Mouse (Mus musculus) kidney, embryonic 14.5 days (tissue): ENCODE data around the gene Gtf2a2. TPM values are rescaled to one million over a fixed set of nuclear protein-coding genes. Genes with fewer than 3 reads are reported as not detected.
A peak's percentile ranks its signal among the peaks of the same experiment; 100 is the strongest.

Source experiments
- ATAC-seq: fragments of 200-750 bp; cut with Nextera tagmentation; 2 replicates; pipeline ENCODE4 v1.8.0; 2017; ENCODE audit warnings: moderate number of reproducible peaks, mild to moderate bottlenecking, moderate TSS enrichment, moderate library complexity; ENCODE audit not compliant: low FRiP score, low TSS enrichment
- H3K27ac ChIP-seq: fragments of 300-500 bp; sonication (generic); 2 replicates; pipeline ENCODE4 v1.5.1; 2014; ENCODE audit warnings: low read depth, mild to moderate bottlenecking, low read length, moderate library complexity, mixed read lengths
- H3K27me3 ChIP-seq: fragments of 300-500 bp; sonication (generic); 2 replicates; pipeline ENCODE4 v1.6.1; 2014; ENCODE audit warnings: mild to moderate bottlenecking, low read length; ENCODE audit not compliant: control insufficient read depth, insufficient read depth
- H3K36me3 ChIP-seq: fragments of 300-500 bp; sonication (generic); 2 replicates; pipeline ENCODE4 v1.6.1; 2014; ENCODE audit warnings: low read length, mixed read lengths; ENCODE audit not compliant: control insufficient read depth, insufficient read depth
- H3K4me1 ChIP-seq: fragments of 300-500 bp; sonication (generic); 2 replicates; pipeline ENCODE4 v1.6.1; 2014; ENCODE audit warnings: low read length, mixed read lengths; ENCODE audit not compliant: control insufficient read depth, insufficient read depth
- H3K4me2 ChIP-seq: fragments of 300-500 bp; sonication (generic); replicated peaks from 2 replicates; pipeline ENCODE4 v1.6.1; 2014; ENCODE audit warnings: low read depth, mild to moderate bottlenecking, low read length
- H3K4me3 ChIP-seq: fragments of 300-500 bp; sonication (generic); 2 replicates; pipeline ENCODE4 v1.5.1; 2014; ENCODE audit warnings: mild to moderate bottlenecking, low read length
- H3K9ac ChIP-seq: fragments of 300-500 bp; sonication (generic); 2 replicates; pipeline ENCODE4 v1.6.1; 2014; ENCODE audit warnings: low read depth, mild to moderate bottlenecking, low read length, moderate library complexity
- H3K9me3 ChIP-seq: fragments of 300-500 bp; sonication (generic); 2 replicates; pipeline ENCODE4 v1.6.1; 2016; ENCODE audit warnings: low read length; ENCODE audit not compliant: control insufficient read depth
- WGBS: fragments of 180-500 bp; shearing (Covaris S2); extraction: QIAGEN DNeasy Blood & Tissue Kit; methylation state at CpG from one replicate; pipeline ENCODE4 v1.1.7; 2014; 5-methylcytosine and 5-hydroxymethylcytosine counted together
- polyA plus RNA-seq: library from polyadenylated mRNA; unstranded; fragments of >200 nt; fragmentation: Nextera tagmentation; extraction: Ambion mirVana; gene quantifications from 2 replicates; pipeline ENCODE4 v1.2.1, GENCODE M21; 2014

Gene Gtf2a2
- polyA plus RNA-seq, 1 experiment from 2014 or later = 214 TPM

- H3K27ac ChIP-seq = no peak overlapping the region; the same call in 1 of the 2 replicates
- ATAC-seq = no peak
- WGBS = 91% methylated on average over 1 of the region's 1 CpGs
- no peaks in the 10 kb centered on the region for H3K9me3 ChIP-seq
- no peak overlapping the region for H3K4me3 ChIP-seq
- no peaks in the 10 kb centered on the region for H3K27me3 ChIP-seq
- no peak overlapping the region for H3K9ac ChIP-seq
- no peaks in the 10 kb centered on the region for H3K36me3 ChIP-seq
- H3K4me1 ChIP-seq = peaks cover 6% of the 10 kb centered on the region; the same call in 1 of the 2 replicates
- no peak overlapping the region for H3K4me2 ChIP-seq
Measured at GRCm38 (mm10) chr9:70032167-70032566, 19.8 kb downstream of the Gtf2a2 start.

GRCm38 (mm10) chr9:70033056-70033455 lies 20.7 kb downstream of the Gtf2a2 start:
- 53% methylated on average over 9 of the region's 9 CpGs for WGBS
- H3K36me3 ChIP-seq = no peaks in the 10 kb centered on the region
- H3K4me1 ChIP-seq = peaks cover 6% of the 10 kb centered on the region; the same call in 1 of the 2 replicates
- H3K27me3 ChIP-seq = no peaks in the 10 kb centered on the region
- no peak overlapping the region for H3K27ac ChIP-seq
- H3K4me2 ChIP-seq = no peak overlapping the region
- H3K4me3 ChIP-seq = no peak overlapping the region
- no peak overlapping the region for H3K9ac ChIP-seq
- ATAC-seq = no peak
- H3K9me3 ChIP-seq = no peaks in the 10 kb centered on the region

- Histone ChIP-seq H3K36me3 (no peaks in the 10 kb centered on the region), H3K4me2 (no peak overlapping the region), H3K27me3 (no peaks in the 10 kb centered on the region), H3K9ac (no peak overlapping the region), H3K4me1 (peaks cover 6% of the 10 kb centered on the region; the same call in 1 of the 2 replicates), H3K9me3 (no peaks in the 10 kb centered on the region), H3K4me3 (no peak overlapping the region), H3K27ac (no peak overlapping the region; the same call in 1 of the 2 replicates)
- WGBS = 90% methylated on average over 7 of the region's 7 CpGs
- no peak for ATAC-seq
Measured at GRCm38 (mm10) chr9:70034702-70035101, 22.4 kb downstream of the Gtf2a2 start.

- Histone ChIP-seq H3K36me3 (no peaks in the 10 kb centered on the region), H3K27ac (no peak overlapping the region), H3K4me2 (no peak overlapping the region), H3K27me3 (no peaks in the 10 kb centered on the region), H3K4me3 (no peak overlapping the region), H3K4me1 (peaks cover 6% of the 10 kb centered on the region; the same call in 1 of the 2 replicates), H3K9ac (no peak overlapping the region), H3K9me3 (no peaks in the 10 kb centered on the region)
- WGBS = 63% methylated on average over 4 of the region's 4 CpGs
- no peak for ATAC-seq
Measured at GRCm38 (mm10) chr9:70036646-70037045, 24.3 kb downstream of the Gtf2a2 start.

GRCm38 (mm10) chr9:70037988-70038387 lies 25.6 kb downstream of the Gtf2a2 start, which contains the start of gene Gcnt3:
Gcnt3 (minus strand) TSS chr9:70038088.
- H3K4me1 ChIP-seq = peaks cover 6% of the 10 kb centered on the region; the same call in 1 of the 2 replicates
- H3K36me3 ChIP-seq = no peaks in the 10 kb centered on the region
- H3K9ac ChIP-seq = no peak within 1 kb of the TSS
- H3K4me2 ChIP-seq = no peak within 1 kb of the TSS
- 81% methylated on average over 7 of the region's 7 CpGs for WGBS
- H3K27me3 ChIP-seq = no peaks in the 10 kb centered on the region
- H3K27ac ChIP-seq = no peak within 1 kb of the TSS
- no peak for ATAC-seq
- no peak within 1 kb of the TSS for H3K4me3 ChIP-seq
- no peaks in the 10 kb centered on the region for H3K9me3 ChIP-seq

GRCm38 (mm10) chr9:70039597-70040385 lies 27.4 kb downstream of the Gtf2a2 start:
- ATAC-seq = no peak
- Histone ChIP-seq H3K4me3 (no peak overlapping the region), H3K4me1 (peaks cover 6% of the 10 kb centered on the region; the same call in 1 of the 2 replicates), H3K9ac (no peak overlapping the region), H3K36me3 (no peaks in the 10 kb centered on the region), H3K27ac (no peak overlapping the region), H3K27me3 (no peaks in the 10 kb centered on the region), H3K4me2 (no peak overlapping the region), H3K9me3 (no peaks in the 10 kb centered on the region)
- WGBS = 83% methylated on average over 6 of the region's 6 CpGs

GRCm38 (mm10) chr9:70040570-70040969 lies 28.2 kb downstream of the Gtf2a2 start:
- H3K4me1 ChIP-seq = 0 out of 2 replicates have a peak, but pooled peaks cover 3% of the 10 kb centered on the region
- WGBS = 88% methylated on average over 11 of the region's 11 CpGs
- H3K4me2 ChIP-seq = no peak overlapping the region
- no peaks in the 10 kb centered on the region for H3K9me3 ChIP-seq
- no peak overlapping the region for H3K27ac ChIP-seq
- ATAC-seq = no peak
- no peaks in the 10 kb centered on the region for H3K27me3 ChIP-seq
- no peak overlapping the region for H3K4me3 ChIP-seq
- no peak overlapping the region for H3K9ac ChIP-seq
- no peaks in the 10 kb centered on the region for H3K36me3 ChIP-seq

- 94% methylated on average over 4 of the region's 4 CpGs for WGBS
- Histone ChIP-seq H3K4me1 (no peaks in the 10 kb centered on the region), H3K9me3 (no peaks in the 10 kb centered on the region), H3K4me3 (no peak overlapping the region), H3K9ac (no peak overlapping the region), H3K27me3 (no peaks in the 10 kb centered on the region), H3K4me2 (no peak overlapping the region), H3K27ac (no peak overlapping the region), H3K36me3 (no peaks in the 10 kb centered on the region)
- no peak for ATAC-seq
Measured at GRCm38 (mm10) chr9:70042137-70042536, 29.8 kb downstream of the Gtf2a2 start.

- Histone ChIP-seq H3K27me3 (no peaks in the 10 kb centered on the region), H3K4me2 (no peak overlapping the region), H3K4me1 (no peaks in the 10 kb centered on the region), H3K9ac (no peak overlapping the region), H3K36me3 (no peaks in the 10 kb centered on the region), H3K4me3 (no peak overlapping the region), H3K27ac (no peak overlapping the region), H3K9me3 (no peaks in the 10 kb centered on the region)
- ATAC-seq = 0 out of 2 replicates have a peak, but pooled peaks have one; percentile 20
- 23% methylated on average over 1 of the region's 1 CpGs for WGBS
Measured at GRCm38 (mm10) chr9:70042935-70043334, 30.6 kb downstream of the Gtf2a2 start.
